Mouse (Mus musculus) limb, embryonic 15.5 days (tissue): Measurements from ENCODE around the gene Frmpd4. TPM values are rescaled to one million over a fixed set of nuclear protein-coding genes. Genes with fewer than 3 reads are reported as not detected.
A peak's percentile ranks its signal among the peaks of the same experiment; 100 is the strongest.

Source experiments
- ATAC-seq: fragments of 200-750 bp; cut with Nextera tagmentation; 2 replicates; pipeline ENCODE4 v1.8.0; 2017; ENCODE audit warnings: low read depth, moderate TSS enrichment; ENCODE audit not compliant: insufficient number of reproducible peaks, low FRiP score, low TSS enrichment
- H3K27ac ChIP-seq: fragments of 300-500 bp; sonication (generic); 2 replicates; pipeline ENCODE4 v1.5.1; 2015; ENCODE audit warnings: moderate library complexity, mild to moderate bottlenecking, inconsistent platforms
- H3K27me3 ChIP-seq: fragments of 300-500 bp; sonication (generic); 2 replicates; pipeline ENCODE4 v1.6.1; 2015; ENCODE audit warnings: inconsistent platforms
- H3K36me3 ChIP-seq: fragments of 300-500 bp; sonication (generic); 2 replicates; pipeline ENCODE4 v1.6.1; 2015; ENCODE audit warnings: inconsistent platforms
- H3K4me1 ChIP-seq: fragments of 300-500 bp; sonication (generic); 2 replicates; pipeline ENCODE4 v1.6.1; 2015; ENCODE audit warnings: inconsistent platforms
- H3K4me2 ChIP-seq: fragments of 300-500 bp; sonication (generic); 2 replicates; pipeline ENCODE4 v1.6.1; 2015; ENCODE audit warnings: mild to moderate bottlenecking, inconsistent platforms
- H3K4me3 ChIP-seq: fragments of 300-500 bp; sonication (generic); 2 replicates; pipeline ENCODE4 v1.5.1; 2015; ENCODE audit warnings: mild to moderate bottlenecking, inconsistent platforms
- H3K9ac ChIP-seq: fragments of 300-500 bp; sonication (generic); 2 replicates; pipeline ENCODE4 v1.6.1; 2015; ENCODE audit warnings: inconsistent platforms
- H3K9me3 ChIP-seq: fragments of 300-500 bp; sonication (generic); 2 replicates; pipeline ENCODE4 v1.6.1; 2016; ENCODE audit warnings: inconsistent platforms
- WGBS: fragments of 180-500 bp; shearing (Covaris S2); methylation state at CpG from one replicate; pipeline ENCODE4 v1.1.7; 2015; 5-methylcytosine and 5-hydroxymethylcytosine counted together
- polyA plus RNA-seq: library from polyadenylated mRNA; unstranded; fragments of >200 nt; fragmentation: Nextera tagmentation; extraction: Ambion mirVana; gene quantifications from 2 replicates; pipeline ENCODE4 v1.2.1, GENCODE M21; 2015

The Frmpd4 gene
- polyA plus RNA-seq, 1 experiment from 2014 or later, result 0.55 TPM

DNA sequence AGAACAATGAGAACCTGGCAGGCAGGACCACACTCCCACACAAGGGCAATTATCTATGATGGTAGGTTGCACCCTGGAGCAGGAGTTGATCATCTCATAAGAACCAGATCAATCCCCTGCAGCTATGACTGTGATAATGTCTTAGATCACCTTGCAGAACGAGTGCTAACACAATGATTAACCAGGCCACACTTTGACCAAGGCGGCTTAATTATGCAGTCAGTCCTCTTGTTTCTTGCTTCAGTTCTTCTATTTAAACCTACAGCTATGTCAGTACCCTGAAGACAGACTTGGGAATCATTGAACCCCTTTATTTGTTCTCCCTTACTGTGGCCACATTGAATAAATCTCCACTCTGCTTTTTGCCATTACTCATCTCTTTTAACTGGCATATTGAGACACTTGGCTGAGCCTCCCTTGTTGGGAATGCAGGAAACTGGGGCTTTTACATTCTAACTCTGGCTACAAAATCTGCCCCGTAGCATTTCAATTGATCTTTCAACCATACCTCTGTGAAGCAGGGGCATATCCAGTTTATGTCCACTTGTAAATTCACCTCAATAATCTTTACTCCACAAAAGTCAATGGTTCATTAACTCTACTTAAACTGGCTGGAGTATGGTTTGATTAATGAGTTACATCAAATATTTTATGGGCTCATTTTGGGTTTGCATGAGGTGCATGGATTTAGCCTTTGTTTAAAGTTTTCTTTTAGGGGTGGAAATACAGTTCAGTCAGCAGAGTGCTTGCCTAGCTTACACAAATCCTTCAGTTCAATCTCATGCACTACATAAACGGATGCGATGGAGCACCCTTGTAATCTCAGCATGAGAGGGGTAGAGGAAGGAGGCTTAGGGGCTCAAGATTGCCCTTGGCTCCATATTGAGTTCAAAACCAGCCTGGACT lies 227.5 kb downstream of the Frmpd4 start:
- H3K9me3 ChIP-seq, result no peaks in the 10 kb centered on the region
- H3K27ac ChIP-seq, result no peak overlapping the region
- no peak overlapping the region for H3K4me3 ChIP-seq
- 64% methylated on average over 5 of the region's 5 CpGs for WGBS
- no peaks in the 10 kb centered on the region for H3K36me3 ChIP-seq
- no peak overlapping the region for H3K4me2 ChIP-seq
- ATAC-seq, result no peak
- H3K27me3 ChIP-seq, result peaks cover 3% of the 10 kb centered on the region; the same call in 1 of the 2 replicates
- no peak overlapping the region for H3K9ac ChIP-seq
- no peaks in the 10 kb centered on the region for H3K4me1 ChIP-seq

DNA sequence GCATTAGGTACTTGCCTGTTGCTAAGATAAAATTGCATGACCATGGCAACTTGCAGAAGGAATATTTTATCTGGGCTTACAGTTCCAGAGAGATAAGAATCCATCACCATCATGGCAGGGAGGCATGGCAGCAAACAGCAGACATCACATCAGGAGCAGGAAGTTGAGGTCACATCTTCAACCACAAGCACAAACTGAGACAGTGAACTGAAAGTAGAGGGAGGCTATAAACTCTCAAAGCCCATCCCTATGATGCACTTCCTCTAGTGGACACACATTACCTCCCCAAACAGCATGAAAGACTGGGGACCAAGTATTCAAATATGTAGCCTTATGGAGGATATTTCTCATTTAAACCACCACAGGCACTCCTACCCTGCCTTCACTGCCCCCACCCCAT lies 238.8 kb downstream of the Frmpd4 start:
- H3K9me3 ChIP-seq, result no peaks in the 10 kb centered on the region
- H3K4me1 ChIP-seq, result no peaks in the 10 kb centered on the region
- no peak overlapping the region for H3K27ac ChIP-seq
- no peak overlapping the region for H3K4me2 ChIP-seq
- ATAC-seq, result no peak
- H3K36me3 ChIP-seq, result no peaks in the 10 kb centered on the region
- no peaks in the 10 kb centered on the region for H3K27me3 ChIP-seq
- H3K4me3 ChIP-seq, result no peak overlapping the region
- no peak overlapping the region for H3K9ac ChIP-seq

DNA sequence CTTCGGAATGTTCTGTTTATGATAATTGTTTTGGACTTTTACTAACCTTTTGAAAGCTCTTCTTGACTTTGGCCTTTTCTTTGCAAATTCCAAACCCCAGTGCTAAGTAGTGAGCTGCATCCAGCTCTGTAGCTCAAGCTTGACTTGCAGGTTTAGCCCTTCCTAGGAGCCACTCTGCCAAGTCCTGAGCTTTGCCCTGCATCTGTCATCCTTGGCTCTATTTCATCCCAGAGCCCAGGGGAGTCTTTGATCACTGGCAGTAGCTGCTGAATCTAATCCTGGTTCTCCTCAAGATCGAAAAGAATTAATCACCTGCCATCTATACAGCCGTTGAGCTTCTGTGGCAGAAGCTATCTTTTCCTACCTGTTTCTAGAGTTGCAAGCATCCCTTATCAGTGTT lies 251.9 kb downstream of the Frmpd4 start:
- Histone ChIP-seq H3K4me1 (no peaks in the 10 kb centered on the region), H3K4me2 (no peak overlapping the region), H3K27ac (no peak overlapping the region), H3K36me3 (no peaks in the 10 kb centered on the region), H3K4me3 (no peak overlapping the region), H3K9ac (no peak overlapping the region), H3K9me3 (no peaks in the 10 kb centered on the region), H3K27me3 (no peaks in the 10 kb centered on the region)
- 85% methylated on average over 3 of the region's 3 CpGs for WGBS
- no peak for ATAC-seq

DNA sequence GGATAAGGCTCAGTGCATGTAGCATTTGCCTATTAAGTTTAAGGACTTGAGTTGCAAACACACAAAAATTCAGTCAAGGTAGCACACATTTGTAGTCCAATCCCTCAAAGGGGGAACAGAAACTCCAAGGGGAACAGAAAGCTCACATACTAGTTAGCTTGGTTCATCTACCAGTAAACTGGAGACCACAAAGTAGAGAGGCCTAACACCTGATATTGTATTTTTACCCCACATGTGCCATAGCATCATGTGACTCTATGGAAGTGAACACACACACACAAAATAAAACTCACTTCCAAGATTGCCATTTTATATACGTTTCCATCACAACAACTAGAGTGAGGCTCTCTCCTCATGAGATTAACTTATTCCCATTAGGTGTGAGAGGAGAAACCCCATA lies 264.9 kb downstream of the Frmpd4 start:
- WGBS, result 73% methylated on average over 1 of the region's 1 CpGs
- Histone ChIP-seq H3K36me3 (no peaks in the 10 kb centered on the region), H3K4me3 (no peak overlapping the region), H3K9me3 (no peaks in the 10 kb centered on the region), H3K4me1 (no peaks in the 10 kb centered on the region), H3K9ac (no peak overlapping the region), H3K4me2 (no peak overlapping the region), H3K27me3 (no peaks in the 10 kb centered on the region), H3K27ac (no peak overlapping the region)
- ATAC-seq, result no peak

DNA sequence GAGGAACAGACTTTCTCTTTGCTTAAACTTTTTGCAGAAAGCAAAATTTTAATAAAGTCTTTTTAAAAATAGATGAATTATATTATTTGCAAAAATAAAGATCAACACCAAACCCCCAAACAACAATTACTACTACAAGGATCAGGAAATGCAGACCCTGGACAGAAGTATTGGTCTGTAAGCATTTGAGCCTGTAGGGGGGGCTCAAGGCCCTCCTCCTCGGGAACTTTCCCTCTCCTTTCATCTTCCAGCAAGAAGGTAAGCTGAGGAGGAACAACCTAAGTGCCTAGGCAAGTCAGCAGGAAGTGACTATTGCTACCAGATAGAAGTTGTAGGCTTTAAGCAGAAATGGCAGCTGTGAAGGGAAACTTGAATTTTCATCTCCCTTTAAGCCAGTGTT lies 266.9 kb downstream of the Frmpd4 start:
- no peak for ATAC-seq
- no peak overlapping the region for H3K9ac ChIP-seq
- H3K27ac ChIP-seq, result no peak overlapping the region
- H3K27me3 ChIP-seq, result peaks cover 5% of the 10 kb centered on the region; the same call in 1 of the 2 replicates
- H3K36me3 ChIP-seq, result no peaks in the 10 kb centered on the region
- H3K9me3 ChIP-seq, result no peaks in the 10 kb centered on the region
- H3K4me2 ChIP-seq, result no peak overlapping the region
- H3K4me1 ChIP-seq, result no peaks in the 10 kb centered on the region
- WGBS, result 10% methylated on average over 1 of the region's 1 CpGs
- no peak overlapping the region for H3K4me3 ChIP-seq

DNA sequence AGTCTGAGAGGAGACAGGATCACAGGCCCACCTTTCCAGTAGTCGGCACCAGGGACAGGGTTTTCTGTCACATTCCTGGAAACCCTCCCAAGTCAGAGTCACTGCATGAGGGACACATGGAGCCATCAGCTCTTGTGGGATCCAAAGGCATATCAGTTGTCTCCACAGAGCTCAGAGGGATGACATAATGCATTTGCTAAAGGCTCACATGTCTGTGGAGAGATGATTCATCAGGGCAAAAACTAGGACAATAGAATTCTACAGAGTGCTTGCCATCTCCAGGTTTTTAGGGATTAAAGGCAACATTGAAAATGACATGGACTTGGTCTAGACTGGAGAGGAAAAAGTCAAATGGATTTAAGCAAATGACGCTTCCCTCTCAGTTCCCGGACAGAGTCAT lies 284.5 kb downstream of the Frmpd4 start:
- WGBS, result 83% methylated on average over 3 of the region's 3 CpGs
- H3K27ac ChIP-seq, result no peak overlapping the region
- no peak overlapping the region for H3K4me2 ChIP-seq
- no peak overlapping the region for H3K4me3 ChIP-seq
- no peak for ATAC-seq
- H3K9ac ChIP-seq, result no peak overlapping the region
- H3K4me1 ChIP-seq, result no peaks in the 10 kb centered on the region
- H3K36me3 ChIP-seq, result no peaks in the 10 kb centered on the region
- H3K9me3 ChIP-seq, result no peaks in the 10 kb centered on the region
- H3K27me3 ChIP-seq, result peaks cover 8% of the 10 kb centered on the region; the same call in 1 of the 2 replicates

DNA sequence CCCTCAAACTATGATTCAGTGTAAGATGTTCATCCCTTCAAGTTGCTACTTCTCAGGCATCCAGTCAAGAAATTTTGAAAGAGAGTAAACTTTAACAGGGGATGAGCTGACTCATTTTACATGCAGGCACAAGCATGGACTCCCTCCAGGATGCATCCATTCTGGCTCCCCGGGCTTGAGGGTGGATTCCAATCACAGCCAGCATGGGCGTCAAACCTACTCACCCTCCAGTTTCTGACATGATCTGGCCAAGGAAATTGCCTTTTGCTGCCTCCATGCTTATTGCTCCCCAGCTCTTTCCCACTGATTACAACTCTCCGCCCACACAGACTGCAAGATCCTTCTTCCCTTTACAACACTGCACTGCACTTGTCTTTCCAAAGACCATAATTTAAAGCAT lies 370.0 kb downstream of the Frmpd4 start:
- no peak for ATAC-seq
- Histone ChIP-seq H3K9ac (no peak overlapping the region), H3K9me3 (no peaks in the 10 kb centered on the region), H3K27me3 (no peaks in the 10 kb centered on the region; the same call in 1 of the 2 replicates), H3K27ac (no peak overlapping the region), H3K4me1 (no peaks in the 10 kb centered on the region), H3K4me2 (no peak overlapping the region), H3K4me3 (no peak overlapping the region), H3K36me3 (no peaks in the 10 kb centered on the region)
- 73% methylated on average over 3 of the region's 3 CpGs for WGBS

DNA sequence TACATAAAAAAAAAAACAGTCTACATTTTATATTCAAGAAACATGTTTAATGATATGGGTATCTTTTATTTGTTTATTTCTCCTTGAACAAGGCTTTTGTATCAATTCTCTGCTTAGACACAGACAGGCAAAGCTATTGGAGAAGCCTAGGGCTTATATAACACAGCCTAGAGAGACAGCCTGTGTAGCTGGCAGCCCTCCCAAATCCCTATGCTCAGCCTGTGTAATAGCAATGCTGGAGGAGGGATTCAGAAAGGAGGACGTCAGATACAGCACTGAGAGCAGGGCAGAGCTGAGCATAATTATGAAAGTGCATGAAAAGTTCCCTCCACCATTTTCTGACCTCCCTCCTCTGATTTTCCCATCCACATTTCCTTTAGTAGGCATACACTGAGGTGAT lies 385.1 kb downstream of the Frmpd4 start:
- no peak for ATAC-seq
- H3K27me3 ChIP-seq, result no peaks in the 10 kb centered on the region
- no peak overlapping the region for H3K4me2 ChIP-seq
- H3K4me3 ChIP-seq, result no peak overlapping the region
- H3K9me3 ChIP-seq, result no peaks in the 10 kb centered on the region
- H3K36me3 ChIP-seq, result no peaks in the 10 kb centered on the region
- WGBS, result 26% methylated on average over 1 of the region's 1 CpGs
- H3K9ac ChIP-seq, result no peak overlapping the region
- no peak overlapping the region for H3K27ac ChIP-seq
- no peaks in the 10 kb centered on the region for H3K4me1 ChIP-seq

DNA sequence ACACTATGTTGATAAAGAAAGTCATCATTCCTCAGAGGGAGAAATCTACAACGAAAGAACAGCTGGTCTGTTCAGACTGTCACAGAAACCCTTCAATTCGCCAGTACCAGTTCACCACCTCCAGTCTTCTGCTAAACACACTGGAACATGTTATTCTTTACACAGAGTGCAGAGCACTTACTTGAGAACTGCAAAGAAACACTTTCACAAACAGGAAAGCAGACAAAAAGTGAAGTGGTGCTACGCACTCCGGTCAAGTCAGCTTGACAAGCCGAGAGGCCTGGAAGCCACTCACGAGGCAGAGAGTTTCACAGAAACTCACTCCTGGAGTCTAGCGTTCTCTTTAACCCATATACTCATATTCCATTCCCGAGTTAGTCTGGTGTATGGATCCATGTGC lies 387.5 kb downstream of the Frmpd4 start:
- Histone ChIP-seq H3K27ac (no peak overlapping the region), H3K9ac (no peak overlapping the region), H3K36me3 (no peaks in the 10 kb centered on the region), H3K4me1 (no peaks in the 10 kb centered on the region), H3K27me3 (no peaks in the 10 kb centered on the region), H3K9me3 (no peaks in the 10 kb centered on the region), H3K4me3 (no peak overlapping the region), H3K4me2 (no peak overlapping the region)
- WGBS, result 76% methylated on average over 8 of the region's 8 CpGs
- ATAC-seq, result no peak

DNA sequence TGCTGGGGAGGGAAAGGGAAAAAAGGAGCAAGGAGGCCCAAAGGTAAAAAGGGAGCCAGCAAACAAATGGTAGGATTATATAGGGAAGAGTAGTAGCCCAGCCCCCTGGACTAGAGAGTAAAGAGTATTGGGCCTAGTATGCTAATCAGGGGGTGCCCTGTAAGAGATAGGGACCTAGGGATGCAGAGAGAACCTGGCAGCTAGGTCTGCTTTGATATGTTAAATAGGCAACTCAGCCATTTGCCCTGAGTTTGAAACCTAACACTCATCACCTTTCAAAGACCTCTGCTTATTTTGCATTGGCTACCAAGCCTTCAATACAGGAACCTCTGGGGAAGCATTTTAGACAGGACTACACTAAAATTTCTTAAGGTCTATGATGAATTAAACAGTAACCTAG lies 414.0 kb downstream of the Frmpd4 start:
- Histone ChIP-seq H3K27me3 (peaks cover 5% of the 10 kb centered on the region; the same call in 1 of the 2 replicates), H3K9me3 (no peaks in the 10 kb centered on the region), H3K4me3 (no peak overlapping the region), H3K27ac (no peak overlapping the region), H3K4me2 (no peak overlapping the region), H3K36me3 (no peaks in the 10 kb centered on the region), H3K9ac (no peak overlapping the region), H3K4me1 (no peaks in the 10 kb centered on the region)
- ATAC-seq, result no peak

DNA sequence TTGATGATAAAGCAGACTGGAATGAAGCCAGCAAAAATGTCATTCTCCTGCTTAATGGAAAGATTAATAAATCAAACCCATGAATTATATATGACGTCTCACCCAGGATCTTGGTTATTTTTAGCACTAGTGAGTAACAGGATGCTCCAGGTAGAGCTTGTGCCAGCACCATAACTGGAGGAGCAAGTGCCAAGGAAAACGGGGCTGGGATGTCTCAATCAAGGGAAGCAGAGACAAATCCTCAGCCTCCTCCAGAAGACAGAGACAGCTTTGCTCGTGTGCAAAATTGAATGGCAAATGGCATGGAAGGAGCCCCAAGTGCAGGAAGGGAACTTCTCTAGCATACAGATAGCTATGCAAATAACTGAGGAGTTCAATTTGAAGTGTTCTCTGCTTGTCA lies 418.2 kb downstream of the Frmpd4 start:
- Histone ChIP-seq H3K36me3 (no peaks in the 10 kb centered on the region), H3K4me2 (no peak overlapping the region), H3K4me3 (no peak overlapping the region), H3K4me1 (no peaks in the 10 kb centered on the region), H3K9me3 (no peaks in the 10 kb centered on the region), H3K9ac (no peak overlapping the region), H3K27me3 (peaks cover 4% of the 10 kb centered on the region; the same call in 1 of the 2 replicates), H3K27ac (no peak overlapping the region)
- 52% methylated on average over 3 of the region's 3 CpGs for WGBS
- no peak for ATAC-seq

DNA sequence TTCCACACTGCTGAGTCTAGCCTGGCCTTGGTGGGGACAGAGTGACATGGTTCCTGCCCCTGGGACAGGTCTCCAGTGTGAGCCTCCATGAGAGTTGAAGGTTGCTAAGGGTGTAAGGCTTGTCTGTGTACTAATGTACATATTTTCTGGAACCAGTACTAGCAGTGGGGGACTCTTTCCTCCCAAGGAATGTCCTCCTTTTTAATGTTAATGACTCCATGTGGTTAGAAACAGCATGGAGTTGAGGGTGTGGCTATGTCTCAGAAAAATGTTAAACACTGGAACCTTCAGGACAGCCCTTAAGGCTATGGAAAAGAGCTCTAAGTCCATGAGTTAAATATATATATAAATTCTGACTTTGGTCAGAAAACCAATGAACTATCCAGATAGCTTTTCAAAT lies 436.0 kb downstream of the Frmpd4 start:
- H3K4me3 ChIP-seq, result no peak overlapping the region
- peaks cover 18% of the 10 kb centered on the region; the same call in 1 of the 2 replicates for H3K27me3 ChIP-seq
- no peak overlapping the region for H3K27ac ChIP-seq
- H3K9ac ChIP-seq, result no peak overlapping the region
- no peaks in the 10 kb centered on the region for H3K9me3 ChIP-seq
- H3K4me1 ChIP-seq, result no peaks in the 10 kb centered on the region
- no peak for ATAC-seq
- H3K36me3 ChIP-seq, result no peaks in the 10 kb centered on the region
- no peak overlapping the region for H3K4me2 ChIP-seq

DNA sequence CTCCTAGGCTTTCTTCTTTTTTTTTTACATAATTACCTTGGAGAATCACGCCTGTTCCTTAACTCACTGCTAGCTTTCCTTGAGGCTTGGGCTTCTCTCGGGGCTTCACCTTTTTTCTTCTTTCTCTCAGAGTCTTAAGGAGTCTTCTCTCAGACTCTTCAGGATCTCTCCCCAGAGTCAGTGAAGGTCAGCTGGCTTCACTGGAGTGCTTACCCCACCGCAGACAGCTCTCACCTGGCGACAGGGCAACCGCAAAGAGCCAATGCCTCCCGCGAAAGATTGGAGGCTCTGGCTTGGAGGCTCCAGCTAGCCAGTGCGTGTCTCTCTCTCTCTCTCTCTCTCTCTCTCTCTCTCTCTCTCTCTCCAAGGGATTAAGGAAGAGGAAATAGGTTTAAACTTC lies 453.0 kb downstream of the Frmpd4 start:
- WGBS, result 24% methylated on average over 8 of the region's 8 CpGs
- H3K27me3 ChIP-seq, result peaks cover 43% of the 10 kb centered on the region
- no peaks in the 10 kb centered on the region for H3K4me1 ChIP-seq
- no peak overlapping the region for H3K9ac ChIP-seq
- H3K4me3 ChIP-seq, result peak overlapping the region; percentile 40
- peak overlapping the region; percentile 74 for H3K4me2 ChIP-seq
- no peaks in the 10 kb centered on the region for H3K36me3 ChIP-seq
- no peak overlapping the region for H3K27ac ChIP-seq
- no peak for ATAC-seq
- H3K9me3 ChIP-seq, result no peaks in the 10 kb centered on the region
